Mouse (Mus musculus) intestine, postnatal 0 days (tissue): ENCODE data around the gene Nrd1. TPM values are rescaled to one million over a fixed set of nuclear protein-coding genes. Genes with fewer than 3 reads are reported as not detected.
A peak's percentile ranks its signal among the peaks of the same experiment; 100 is the strongest.

Experiments
- ATAC-seq: fragments of 200-750 bp; cut with Nextera tagmentation; 2 replicates; pipeline ENCODE4 v1.8.0; 2017; ENCODE audit warnings: mild to moderate bottlenecking, moderate TSS enrichment, moderate library complexity
- H3K27ac ChIP-seq: fragments of 300-500 bp; sonication (generic); 2 replicates; pipeline ENCODE4 v1.5.1; 2014; ENCODE audit warnings: mild to moderate bottlenecking, low read depth, low read length, moderate library complexity
- H3K27me3 ChIP-seq: fragments of 300-500 bp; sonication (generic); replicated peaks from 2 replicates; pipeline ENCODE4 v1.6.1; 2014; ENCODE audit warnings: low read length, mixed read lengths; ENCODE audit not compliant: control insufficient read depth, insufficient read depth
- H3K36me3 ChIP-seq: fragments of 300-500 bp; sonication (generic); 2 replicates; pipeline ENCODE4 v1.6.1; 2014; ENCODE audit warnings: mild to moderate bottlenecking, moderate library complexity; ENCODE audit not compliant: control insufficient read depth, insufficient read depth
- H3K4me1 ChIP-seq: fragments of 300-500 bp; sonication (generic); replicated peaks from 2 replicates; pipeline ENCODE4 v1.6.1; 2014; ENCODE audit warnings: antibody characterized with exemption, low read length, mixed read lengths; ENCODE audit not compliant: control insufficient read depth, insufficient read depth
- H3K4me2 ChIP-seq: fragments of 300-500 bp; sonication (generic); replicated peaks from 2 replicates; pipeline ENCODE4 v1.6.1; 2014; ENCODE audit warnings: low read depth, mild to moderate bottlenecking, moderate library complexity
- H3K4me3 ChIP-seq: fragments of 300-500 bp; sonication (generic); 2 replicates; pipeline ENCODE4 v1.5.1; 2014; ENCODE audit warnings: low read depth, low read length
- H3K9ac ChIP-seq: fragments of 300-500 bp; sonication (generic); 2 replicates; pipeline ENCODE4 v1.6.1; 2014; ENCODE audit warnings: mild to moderate bottlenecking, low read depth, low read length
- H3K9me3 ChIP-seq: fragments of 300-500 bp; sonication (generic); 2 replicates; pipeline ENCODE4 v1.6.1; 2016; ENCODE audit warnings: mixed run types; ENCODE audit not compliant: control insufficient read depth
- CTCF ChIP-seq: sonication (generic); IDR thresholded peaks from 2 replicates; pipeline ENCODE4 v1.5.1; 2016; ENCODE audit warnings: low read depth, mild to moderate bottlenecking, control low read depth, antibody characterized with exemption, moderate library complexity
- whole genome bisulfite sequencing: fragments of 180-500 bp; shearing (Covaris S2); extraction: QIAGEN DNeasy Blood & Tissue Kit; methylation state at CpG from one replicate; pipeline ENCODE4 v1.1.7; 2014; 5-methylcytosine and 5-hydroxymethylcytosine counted together
- polyA plus RNA-seq: library from polyadenylated mRNA; unstranded; fragments of >200 nt; fragmentation: Nextera tagmentation; extraction: Ambion mirVana; gene quantifications from 2 replicates; pipeline ENCODE4 v1.2.1, GENCODE M21; 2015

Nrd1 gene
- polyA plus RNA-seq, 1 experiment from 2014 or later, result 21.9 TPM

DNA sequence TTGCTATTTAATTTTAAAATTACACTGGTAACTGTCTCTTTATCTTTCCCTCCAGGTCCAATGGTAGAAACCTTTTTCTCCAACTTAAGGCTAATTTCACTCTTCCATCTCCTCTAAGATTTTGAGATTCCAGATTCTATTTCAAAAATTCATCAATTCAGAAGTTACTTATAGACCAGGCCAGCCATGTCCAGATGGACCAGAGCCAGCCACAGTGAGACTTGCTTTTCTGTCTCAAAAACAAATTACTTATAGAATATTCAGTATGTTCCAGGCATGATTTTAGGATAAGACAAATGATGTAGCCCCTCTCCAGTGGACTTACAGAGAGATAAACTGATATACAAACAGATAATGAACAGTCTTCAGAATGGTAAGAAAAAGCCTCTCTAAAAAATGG, 8.6 kb upstream of the Nrd1 start:
- Histone ChIP-seq H3K36me3 (no peaks in the 10 kb centered on the region), H3K27ac (no peak overlapping the region), H3K9me3 (no peaks in the 10 kb centered on the region), H3K9ac (no peak overlapping the region), H3K27me3 (no peaks in the 10 kb centered on the region), H3K4me2 (no peak overlapping the region), H3K4me1 (0 out of 2 replicates have a peak, but pooled peaks cover 3% of the 10 kb centered on the region), H3K4me3 (no peak overlapping the region)
- no peak for ATAC-seq
- no peak for TF ChIP-seq CTCF

- Histone ChIP-seq H3K9ac (no peak overlapping the region), H3K4me3 (no peak overlapping the region), H3K4me1 (0 out of 2 replicates have a peak, but pooled peaks cover 3% of the 10 kb centered on the region), H3K27ac (no peak overlapping the region), H3K36me3 (no peaks in the 10 kb centered on the region), H3K4me2 (no peak overlapping the region), H3K9me3 (no peaks in the 10 kb centered on the region), H3K27me3 (no peaks in the 10 kb centered on the region)
- no peak for TF ChIP-seq CTCF
- no peak for ATAC-seq
- 21% methylated on average over 2 of the region's 2 CpGs for WGBS
Measured at GRCm38 (mm10) chr4:108992978-108993377, 7.5 kb upstream of the Nrd1 start.

- Histone ChIP-seq H3K4me1 (no peaks in the 10 kb centered on the region), H3K36me3 (no peaks in the 10 kb centered on the region), H3K27me3 (no peaks in the 10 kb centered on the region), H3K4me2 (peak overlapping the region; percentile 86), H3K4me3 (peak overlapping the region; percentile 84), H3K9ac (peak overlapping the region; percentile 78), H3K27ac (peak overlapping the region; percentile 95), H3K9me3 (no peaks in the 10 kb centered on the region)
- WGBS, result under 1% methylated on average over 18 of the region's 18 CpGs
- ATAC-seq, result no peak
- TF ChIP-seq CTCF, result no peak
Measured at GRCm38 (mm10) chr4:109000961-109001360, 506 bp downstream of the Nrd1 start.

DNA sequence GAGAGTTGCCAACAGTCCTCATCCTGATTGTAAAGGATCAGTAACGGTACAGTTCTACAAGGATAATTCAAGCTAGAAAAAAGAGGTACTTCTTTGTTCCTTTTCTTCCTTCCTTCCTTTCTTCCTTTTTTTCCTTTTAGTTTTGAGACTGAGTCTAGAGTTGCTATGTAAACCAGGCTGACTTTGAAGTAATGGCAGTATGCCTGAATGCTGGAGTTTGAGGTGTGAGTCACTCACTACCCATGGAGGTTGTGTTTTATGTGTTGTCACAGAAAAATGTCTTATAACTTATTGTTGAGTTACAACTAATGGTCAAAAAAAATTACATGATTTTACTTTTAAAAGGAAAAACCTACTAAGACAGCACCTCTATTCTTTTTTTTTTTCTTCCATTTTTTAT, 7.6 kb downstream of the Nrd1 start:
- Histone ChIP-seq H3K4me2 (no peak overlapping the region), H3K4me1 (no peaks in the 10 kb centered on the region), H3K27me3 (no peaks in the 10 kb centered on the region), H3K9me3 (no peaks in the 10 kb centered on the region), H3K36me3 (no peaks in the 10 kb centered on the region), H3K9ac (no peak overlapping the region), H3K27ac (no peak overlapping the region), H3K4me3 (no peak overlapping the region)
- ATAC-seq, result no peak
- no peak for TF ChIP-seq CTCF
- WGBS, result 90% methylated on average over 1 of the region's 1 CpGs

DNA sequence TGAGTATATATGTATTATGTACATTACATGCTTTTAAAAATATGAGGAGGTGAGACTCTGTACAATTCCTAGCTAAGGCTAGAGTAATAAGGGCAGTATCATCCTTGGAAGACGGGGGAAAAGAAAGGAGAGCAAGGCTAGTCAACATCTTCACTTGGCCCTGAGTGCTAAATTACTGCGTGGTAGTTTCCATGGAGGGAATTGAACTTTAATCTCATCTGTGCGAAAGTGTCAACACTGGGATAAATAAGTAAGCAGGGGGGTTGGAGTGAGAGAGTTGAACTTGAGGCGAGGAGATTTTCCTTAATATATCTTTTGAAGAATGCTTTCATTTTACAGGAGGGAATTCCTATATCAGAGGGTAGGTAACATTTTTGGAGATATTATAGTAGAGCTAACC, 13.6 kb downstream of the Nrd1 start:
- no peak for TF ChIP-seq CTCF
- Histone ChIP-seq H3K4me2 (no peak overlapping the region), H3K36me3 (peaks cover 12% of the 10 kb centered on the region; the same call in 1 of the 2 replicates), H3K4me3 (no peak overlapping the region), H3K9ac (no peak overlapping the region), H3K9me3 (no peaks in the 10 kb centered on the region), H3K27me3 (no peaks in the 10 kb centered on the region), H3K27ac (no peak overlapping the region), H3K4me1 (no peaks in the 10 kb centered on the region)
- 88% methylated on average over 4 of the region's 4 CpGs for WGBS
- no peak for ATAC-seq

- no peak overlapping the region for H3K4me3 ChIP-seq
- no peak overlapping the region for H3K4me2 ChIP-seq
- H3K27ac ChIP-seq, result no peak overlapping the region
- H3K9me3 ChIP-seq, result no peaks in the 10 kb centered on the region
- H3K9ac ChIP-seq, result no peak overlapping the region
- H3K4me1 ChIP-seq, result no peaks in the 10 kb centered on the region
- WGBS, result 51% methylated on average over 7 of the region's 7 CpGs
- H3K36me3 ChIP-seq, result peaks cover 15% of the 10 kb centered on the region; the same call in 1 of the 2 replicates
- ATAC-seq, result no peak
- H3K27me3 ChIP-seq, result no peaks in the 10 kb centered on the region
- TF ChIP-seq CTCF, result no peak
Measured at GRCm38 (mm10) chr4:109017441-109017840, 17.0 kb downstream of the Nrd1 start.

GRCm38 (mm10) chr4:109019301-109019700, 18.8 kb downstream of the Nrd1 start:
- no peaks in the 10 kb centered on the region for H3K27me3 ChIP-seq
- H3K4me1 ChIP-seq, result no peaks in the 10 kb centered on the region
- H3K27ac ChIP-seq, result no peak overlapping the region
- H3K36me3 ChIP-seq, result peaks cover 15% of the 10 kb centered on the region; the same call in 1 of the 2 replicates
- H3K9me3 ChIP-seq, result no peaks in the 10 kb centered on the region
- no peak overlapping the region for H3K4me2 ChIP-seq
- WGBS, result 80% methylated on average over 4 of the region's 4 CpGs
- no peak overlapping the region for H3K9ac ChIP-seq
- ATAC-seq, result no peak
- no peak overlapping the region for H3K4me3 ChIP-seq
- no peak for TF ChIP-seq CTCF
